Mouse (Mus musculus) thymus, adult 18-20 months (tissue): ENCODE data around the gene Casz1.

Experiments
- DNase-seq, 2 experiments: peaks; one replicate each; pipeline ENCODE4 v3.0.0; 2022; ENCODE audit warnings: mixed read lengths in 2 of 2

Gene Casz1

DNA sequence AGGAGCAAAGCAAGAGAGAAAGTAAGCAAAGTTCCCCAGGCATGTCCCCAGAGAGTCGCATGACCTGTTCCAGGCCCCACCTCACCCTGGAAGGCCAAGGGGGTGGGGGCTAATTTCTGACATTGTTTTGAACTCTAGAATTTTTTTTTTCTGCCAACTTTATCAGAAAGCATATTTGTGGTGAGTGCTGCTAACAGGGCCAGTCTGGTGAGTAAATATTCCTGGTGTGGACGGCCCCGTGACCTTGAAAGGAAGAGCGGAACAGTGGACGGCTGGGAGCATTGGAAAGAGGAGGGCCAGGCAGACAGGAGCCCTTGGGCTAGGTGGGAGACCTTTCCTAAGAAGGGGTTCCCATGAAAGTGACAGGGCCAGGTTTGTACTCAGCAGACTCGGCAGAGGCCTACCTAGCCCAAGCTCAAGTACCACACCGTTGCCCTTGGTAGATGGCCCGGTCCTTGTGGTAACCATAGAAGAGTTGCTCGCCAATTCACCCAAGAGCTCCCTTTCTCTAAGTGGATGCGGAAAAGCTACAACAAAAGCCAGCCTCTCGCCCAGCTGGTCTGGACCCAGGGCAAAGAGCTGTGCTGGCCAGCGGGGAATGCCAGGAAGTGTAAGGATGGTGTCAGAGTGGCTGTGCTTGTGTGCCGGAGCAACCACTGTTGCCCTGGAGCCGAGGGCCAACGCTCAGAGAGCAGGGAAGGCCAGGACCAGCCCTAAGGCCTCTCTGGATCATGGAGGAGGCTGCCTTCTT, 104.7 kb downstream of the Casz1 start:
- no peak for DNase-seq

DNA sequence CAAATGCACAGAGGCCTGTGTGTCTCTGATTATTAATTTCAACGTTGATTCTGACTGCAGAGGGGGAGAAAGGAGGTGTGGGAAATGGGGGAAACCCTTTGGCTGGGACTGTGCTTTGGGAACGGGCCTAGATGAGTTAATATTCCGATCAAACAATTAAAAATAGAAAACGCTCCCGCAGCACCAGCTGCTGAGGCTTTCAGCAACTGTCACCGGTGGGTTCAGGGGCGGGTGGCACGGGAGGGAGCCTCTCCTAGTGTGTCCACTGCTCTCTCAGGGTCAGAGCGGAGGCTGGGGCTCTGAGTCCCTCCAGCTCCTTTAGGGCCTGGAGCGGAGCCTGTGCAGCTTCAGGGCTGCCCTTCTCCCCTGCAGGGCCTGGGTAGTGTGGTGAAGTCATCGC, 105.3 kb downstream of the Casz1 start:
- DNase-seq: no peak

- DNase-seq: no peak
Measured at GRCm38 (mm10) chr4:148912134-148912533, 107.9 kb downstream of the Casz1 start.

- DNase-seq: no peak
Measured at GRCm38 (mm10) chr4:148912826-148913590, 108.8 kb downstream of the Casz1 start.

DNA sequence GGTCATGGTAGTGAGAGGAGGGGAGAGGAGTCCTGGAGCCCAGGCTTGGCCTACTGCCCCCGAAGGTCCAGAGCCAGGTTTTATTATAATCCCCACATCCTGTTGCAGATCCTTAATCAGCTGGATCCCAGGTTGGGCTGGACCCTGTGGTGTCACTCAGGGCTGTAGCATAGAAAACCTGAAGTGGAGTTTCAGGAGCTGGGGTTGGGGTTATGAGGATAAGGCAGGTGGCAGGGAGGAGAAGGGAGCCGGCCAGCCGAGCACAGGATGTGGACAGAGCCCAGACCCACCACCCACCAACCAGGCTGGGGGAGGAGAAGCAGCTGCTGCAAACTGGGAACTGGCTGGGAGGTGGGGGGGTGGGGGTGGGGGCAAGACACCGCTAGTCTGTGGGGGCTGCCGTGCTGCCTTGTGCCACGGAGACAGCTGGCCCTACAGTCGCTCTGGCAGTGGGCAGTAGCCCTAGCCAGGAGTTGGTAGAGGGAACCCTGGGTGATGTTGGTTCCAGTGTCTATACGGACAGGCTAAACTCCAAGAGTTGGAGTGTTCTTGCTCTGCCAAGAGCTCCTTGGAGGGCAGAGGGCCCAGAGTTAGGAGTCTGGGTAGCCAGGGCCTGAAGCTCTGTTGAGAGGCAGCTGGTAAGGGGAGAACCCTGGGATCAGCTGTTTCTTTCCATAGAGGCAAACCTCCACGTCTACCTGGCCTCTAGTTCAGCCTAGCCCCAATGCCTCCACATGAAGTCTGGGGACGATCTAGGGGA, 110.8 kb downstream of the Casz1 start:
- no peak for DNase-seq

DNA sequence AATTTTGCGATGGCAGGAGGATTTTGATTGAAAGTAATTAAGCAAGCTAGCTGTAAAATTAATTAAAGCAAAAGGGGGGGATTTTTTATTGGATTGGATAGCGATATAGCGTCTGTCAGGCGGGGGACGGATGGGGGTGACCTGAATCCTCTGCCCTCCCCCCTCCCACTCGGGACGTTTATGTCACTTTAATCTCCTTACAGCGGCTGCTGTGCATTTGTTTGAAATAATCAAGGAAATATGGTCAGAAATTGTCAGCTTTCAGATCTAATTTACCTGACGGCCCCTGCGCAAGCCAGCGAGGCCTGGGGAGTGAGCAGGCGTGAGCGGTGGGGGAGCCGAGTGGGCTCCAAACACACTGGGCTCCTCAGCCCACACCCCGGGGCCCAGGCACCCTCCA, 111.6 kb downstream of the Casz1 start:
- DNase-seq: no peak

GRCm38 (mm10) chr4:148918707-148919447, 114.6 kb downstream of the Casz1 start:
- no peak for DNase-seq

DNA sequence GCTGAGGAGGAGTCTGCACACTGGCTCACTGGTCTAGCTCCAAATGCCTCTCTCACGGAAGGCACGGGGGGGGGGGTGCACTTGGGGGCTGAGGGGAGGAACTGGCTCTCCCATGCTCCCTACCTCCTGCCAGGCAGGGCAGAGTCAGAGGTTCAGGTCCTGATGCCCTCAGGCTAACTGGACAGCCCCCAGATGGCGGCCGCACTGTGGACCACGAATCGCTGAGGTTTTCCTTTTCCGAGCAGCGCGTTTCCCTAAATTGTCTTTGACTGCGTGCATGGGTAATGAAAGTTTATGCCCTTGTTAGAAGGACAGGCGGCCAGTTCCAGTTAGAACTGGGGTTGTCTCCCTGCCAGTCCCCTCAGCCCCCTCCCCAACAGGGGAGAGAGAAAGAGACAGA, 116.4 kb downstream of the Casz1 start:
- DNase-seq: no peak

- DNase-seq: no peak
Measured at GRCm38 (mm10) chr4:148922221-148922700, 118.0 kb downstream of the Casz1 start.

GRCm38 (mm10) chr4:148923414-148923813, 119.2 kb downstream of the Casz1 start:
- DNase-seq: no peak

DNA sequence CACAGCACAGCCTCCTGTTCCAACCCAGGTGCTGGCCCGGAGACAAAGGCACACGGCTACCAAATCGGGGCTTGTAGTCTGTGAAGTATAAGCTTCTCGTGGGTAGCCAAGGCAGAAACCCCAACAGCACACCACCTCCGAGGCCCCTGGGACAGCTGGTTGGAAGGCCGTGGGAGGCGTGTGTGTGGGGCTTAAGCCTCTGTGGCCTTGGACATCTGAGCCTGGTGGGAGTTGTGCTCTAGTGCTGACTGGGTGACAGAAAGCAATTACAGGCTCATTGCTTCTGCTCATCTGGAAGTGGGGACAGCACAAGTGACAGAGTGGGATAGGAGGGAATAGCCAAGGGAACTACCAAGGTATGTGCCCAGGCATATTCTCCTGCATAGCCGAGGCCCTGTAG, 119.7 kb downstream of the Casz1 start:
- no peak for DNase-seq

- no peak for DNase-seq
Measured at GRCm38 (mm10) chr4:148925589-148926359, 121.5 kb downstream of the Casz1 start.

DNA sequence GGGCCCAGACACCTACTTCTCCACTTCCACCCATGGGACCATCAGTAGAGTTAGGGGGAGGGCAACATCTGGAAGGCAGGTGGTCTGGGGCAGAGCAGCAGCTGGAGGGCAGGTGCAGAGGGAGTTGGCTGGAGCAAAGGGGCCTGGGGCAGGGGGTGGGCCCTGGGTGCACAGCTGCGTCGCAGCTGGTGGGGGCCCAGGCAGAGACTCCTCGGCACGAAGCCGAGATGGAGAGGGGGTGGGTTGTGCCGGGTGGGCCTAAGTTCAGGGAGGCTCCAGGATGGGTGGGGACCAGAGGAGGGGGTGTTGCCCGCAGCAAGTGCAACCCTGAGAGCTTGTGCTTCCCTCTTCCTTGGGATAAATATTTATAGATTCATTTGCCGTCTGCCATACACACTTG, 122.2 kb downstream of the Casz1 start:
- DNase-seq: no peak

GRCm38 (mm10) chr4:148928316-148928715, 124.1 kb downstream of the Casz1 start:
- DNase-seq: no peak

GRCm38 (mm10) chr4:148928876-148929275, 124.6 kb downstream of the Casz1 start:
- no peak for DNase-seq

GRCm38 (mm10) chr4:148930721-148931229, 126.5 kb downstream of the Casz1 start:
- DNase-seq: no peak

- no peak for DNase-seq
Measured at GRCm38 (mm10) chr4:148933109-148933508, 128.9 kb downstream of the Casz1 start.

DNA sequence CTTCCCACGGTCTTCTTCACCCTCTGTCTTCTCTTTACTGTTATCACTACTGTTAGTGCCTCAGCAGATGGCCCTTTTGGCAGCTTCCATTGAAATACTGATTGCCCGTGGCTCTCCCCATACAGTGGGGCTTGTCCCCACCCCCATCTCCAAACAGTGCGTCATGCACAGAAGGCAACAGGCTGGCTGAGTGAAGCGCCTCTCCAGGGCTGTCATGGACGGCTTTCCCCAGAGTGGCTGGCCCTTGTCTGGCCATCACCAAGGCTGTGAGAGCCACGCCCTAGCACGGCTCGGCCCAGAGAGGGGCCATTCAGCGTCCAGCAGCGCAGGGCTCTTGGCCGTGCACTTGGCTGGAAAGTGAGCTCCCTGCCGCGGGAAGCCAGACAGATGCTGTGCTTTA, 131.0 kb downstream of the Casz1 start:
- DNase-seq: no peak

GRCm38 (mm10) chr4:148936111-148936510, 131.9 kb downstream of the Casz1 start:
- no peak for DNase-seq

- DNase-seq: no peak
Measured at GRCm38 (mm10) chr4:148936727-148937126, 132.5 kb downstream of the Casz1 start.

DNA sequence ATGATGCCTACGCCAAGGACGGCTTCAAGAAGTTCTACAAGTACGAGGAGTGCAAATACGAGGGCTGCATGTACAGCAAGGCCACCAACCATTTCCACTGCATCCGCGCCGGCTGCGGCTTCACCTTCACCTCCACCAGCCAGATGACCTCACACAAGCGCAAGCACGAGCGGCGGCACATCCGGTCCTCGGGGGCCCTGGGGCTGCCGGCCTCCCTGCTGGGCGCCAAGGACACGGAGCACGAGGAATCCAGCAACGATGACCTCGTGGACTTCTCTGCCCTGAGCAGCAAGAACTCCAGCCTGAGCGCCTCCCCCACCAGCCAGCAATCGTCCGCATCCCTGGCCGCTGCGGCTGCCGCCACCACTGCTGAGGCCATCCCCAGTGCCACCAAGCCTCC, 134.3 kb downstream of the Casz1 start:
- DNase-seq: no peak
